Mouse (Mus musculus): Measurements from ENCODE around the gene Btg1.

Gene Btg1

GRCm38 (mm10) chr10:96663739-96664430 lies 47.1 kb downstream of the Btg1 start:
- DNase-seq (ENCODE audit: low read depth, low spot score): no peak

Measured in 3T3-L1 (cell line).